Mouse (Mus musculus): ENCODE measurements around the gene Olfr99. TPM values are rescaled to one million over a fixed set of nuclear protein-coding genes. Genes with fewer than 3 reads are reported as not detected.

Olfr99 gene
- polyA plus RNA-seq (2014; fragmentation: Nextera tagmentation; extraction: Ambion mirVana) = 0.25 TPM in 1 of 2 replicates, not detected in the other

DNA sequence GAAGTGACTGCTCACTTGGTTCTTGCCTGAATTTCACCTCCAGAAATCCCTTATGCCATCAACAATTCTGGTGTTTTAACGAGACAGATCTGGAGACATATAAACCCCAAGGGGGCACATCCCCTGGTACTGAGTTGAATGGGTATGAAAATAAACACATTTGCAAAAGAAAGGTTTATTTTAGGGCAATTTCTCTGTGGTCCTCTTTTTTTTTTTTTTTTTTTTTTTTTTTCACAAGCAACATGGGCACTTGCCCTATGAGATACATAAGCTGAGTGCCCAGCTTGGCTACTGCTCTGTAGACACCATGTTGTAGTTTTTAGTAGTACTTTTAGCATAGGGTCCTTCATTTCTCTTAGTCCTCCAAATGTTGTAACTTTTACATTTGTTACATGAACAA lies at the start of gene Olfr99:
Gene Olfr99, minus strand, starts transcription at position 101 of the 400 bp plus-strand sequence.
- DNase-seq (ENCODE audit: low spot score) (no peak), ATAC-seq (ENCODE audit: low read depth) (no peak)
- Histone ChIP-seq H3K4me3 (ENCODE audit: low read depth, low read length) (no peak within 1 kb of the TSS), H3K4me2 (ENCODE audit: low read depth, low read length) (no peak within 1 kb of the TSS), H3K4me1 (ENCODE audit: control insufficient read depth, insufficient read depth, low read length) (no peaks in the 10 kb centered on the region), H3K36me3 (ENCODE audit: control insufficient read depth, insufficient read depth, low read length) (no peaks in the 10 kb centered on the region), H3K9ac (ENCODE audit: low read depth, low read length) (no peak within 1 kb of the TSS), H3K27ac (replicated peaks; ENCODE audit: low read depth, low read length) (no peak within 1 kb of the TSS), H3K27me3 (replicated peaks; ENCODE audit: control insufficient read depth, insufficient read depth, low read length) (no peaks in the 10 kb centered on the region), H3K9me3 (ENCODE audit: control insufficient read depth, low read length) (no peaks in the 10 kb centered on the region)
- WGBS = 53% methylated on average over 1 of the region's 1 CpGs

DNA sequence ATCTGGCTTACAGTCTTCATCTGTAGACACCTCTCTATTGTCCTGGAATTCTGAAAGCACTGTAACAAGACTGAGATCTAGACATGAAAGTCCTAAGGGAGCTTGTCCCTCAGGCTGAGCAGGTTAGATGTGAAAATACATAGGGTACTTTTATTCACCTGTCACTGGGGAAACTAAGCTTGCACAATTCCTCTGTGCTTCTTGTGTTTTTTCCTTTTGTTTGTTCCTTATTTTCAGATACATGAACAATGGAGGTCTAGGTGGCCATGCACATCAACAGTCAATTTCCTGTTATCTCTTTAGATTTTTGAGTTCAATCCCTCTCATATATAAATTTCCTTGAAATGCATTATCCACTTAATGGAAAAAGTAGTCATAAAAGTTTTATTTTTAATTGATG lies 33.7 kb upstream of the Olfr99 start, which contains the start of gene Olfr102:
Gene Olfr102, minus strand, starts transcription at position 101 of the 400 bp plus-strand sequence.
- DNase-seq (ENCODE audit: low spot score) = no peak
- Histone ChIP-seq H3K9me3 (ENCODE audit: control insufficient read depth, low read length) (no peaks in the 10 kb centered on the region), H3K27ac (replicated peaks; ENCODE audit: low read depth, low read length) (no peak within 1 kb of the TSS), H3K4me3 (ENCODE audit: low read depth, low read length) (no peak within 1 kb of the TSS), H3K4me2 (ENCODE audit: low read depth, low read length) (no peak within 1 kb of the TSS), H3K36me3 (ENCODE audit: control insufficient read depth, insufficient read depth, low read length) (no peaks in the 10 kb centered on the region), H3K9ac (ENCODE audit: low read depth, low read length) (no peak within 1 kb of the TSS), H3K4me1 (ENCODE audit: control insufficient read depth, insufficient read depth, low read length) (no peaks in the 10 kb centered on the region), H3K27me3 (replicated peaks; ENCODE audit: control insufficient read depth, insufficient read depth, low read length) (no peaks in the 10 kb centered on the region)
- ATAC-seq (ENCODE audit: low read depth) = no peak

DNA sequence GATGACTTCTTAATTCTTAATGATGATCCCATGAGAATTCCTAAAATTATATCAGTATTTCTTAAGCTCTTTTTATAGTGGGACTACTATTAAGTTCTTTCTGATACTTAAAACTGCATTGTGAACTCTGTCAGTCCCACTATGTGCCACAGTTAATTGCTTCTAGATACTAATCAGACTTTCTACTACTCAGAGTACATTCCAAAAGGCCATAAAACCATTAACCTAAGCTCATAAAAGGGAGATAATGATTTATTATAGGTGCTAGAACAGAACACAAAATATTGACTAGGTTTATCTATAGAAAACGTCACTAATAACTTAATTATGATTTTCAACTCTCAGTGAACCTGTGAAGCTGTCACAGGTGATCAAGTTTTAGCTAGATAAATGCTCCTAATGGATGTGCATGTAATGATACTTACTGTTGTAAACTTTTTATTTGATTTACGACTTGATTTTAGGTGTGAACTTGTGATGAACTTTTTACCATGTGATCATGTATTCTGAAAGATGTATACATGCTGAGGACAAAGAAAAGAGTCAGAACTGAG lies 27.0 kb upstream of the Olfr99 start:
- no peak for DNase-seq (ENCODE audit: low spot score)
- 41% methylated on average over 2 of the region's 2 CpGs for WGBS
- no peak for ATAC-seq (ENCODE audit: low read depth)

DNA sequence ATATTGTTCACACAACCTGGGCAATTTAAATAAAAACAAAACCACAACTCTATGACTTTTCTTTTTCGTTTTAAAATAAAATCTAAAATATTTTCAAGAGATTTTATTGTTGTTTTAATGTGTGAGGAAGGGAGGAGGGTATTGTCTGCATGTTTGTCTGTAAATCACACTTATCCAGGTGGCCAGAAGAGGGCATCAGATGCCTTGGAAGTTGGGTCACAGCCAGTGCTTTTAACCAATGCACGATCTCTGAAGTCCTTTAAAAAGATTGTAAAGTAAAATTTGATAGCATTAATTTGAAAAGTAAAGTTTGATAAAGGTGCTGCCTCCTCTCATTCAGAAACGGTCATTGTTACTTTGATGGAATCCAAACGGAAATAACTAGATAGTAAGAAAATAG lies 25.2 kb upstream of the Olfr99 start:
- Histone ChIP-seq H3K27me3 (replicated peaks; ENCODE audit: control insufficient read depth, insufficient read depth, low read length) (no peaks in the 10 kb centered on the region), H3K4me3 (ENCODE audit: low read depth, low read length) (no peak overlapping the region)
- WGBS = 39% methylated on average over 4 of the region's 4 CpGs

More for the DNA sequence above, 27.0 kb upstream of the Olfr99 start:
- H3K4me1 ChIP-seq (ENCODE audit: control insufficient read depth, insufficient read depth, low read length) = no peaks in the 10 kb centered on the region
- H3K27ac ChIP-seq (replicated peaks; ENCODE audit: low read depth, low read length) = no peak overlapping the region
- H3K27me3 ChIP-seq (replicated peaks; ENCODE audit: control insufficient read depth, insufficient read depth, low read length) = no peaks in the 10 kb centered on the region
- H3K4me3 ChIP-seq (ENCODE audit: low read depth, low read length) = no peak overlapping the region
- H3K9ac ChIP-seq (ENCODE audit: low read depth, low read length) = no peak overlapping the region
- H3K9me3 ChIP-seq (ENCODE audit: control insufficient read depth, low read length) = no peaks in the 10 kb centered on the region
- no peaks in the 10 kb centered on the region for H3K36me3 ChIP-seq (ENCODE audit: control insufficient read depth, insufficient read depth, low read length)
- H3K4me2 ChIP-seq (ENCODE audit: low read depth, low read length) = no peak overlapping the region

DNA sequence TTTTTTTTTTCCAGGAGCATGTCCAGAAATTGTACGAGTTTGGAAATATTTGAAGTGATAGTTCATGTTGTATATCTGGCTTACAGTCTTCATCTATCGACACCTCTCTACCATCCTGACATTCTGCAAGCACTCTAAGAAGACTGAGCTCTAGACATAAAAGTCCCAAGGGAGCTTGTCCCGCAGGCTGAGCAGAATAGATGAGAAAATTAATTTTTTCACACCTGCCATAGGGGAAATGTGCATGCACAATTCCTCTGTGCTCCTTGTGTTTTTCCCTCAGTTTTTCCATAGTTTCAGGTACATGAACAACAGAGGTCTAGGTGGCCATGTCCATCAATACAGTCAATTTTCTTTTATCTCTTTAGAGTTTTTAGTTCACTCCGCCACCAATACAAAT lies 21.0 kb upstream of the Olfr99 start, which contains the start of gene Olfr101:
Gene Olfr101, minus strand, starts transcription at position 101 of the 400 bp plus-strand sequence.
- 81% methylated on average over 4 of the region's 4 CpGs for WGBS

More for the DNA sequence above, 25.2 kb upstream of the Olfr99 start:
- ATAC-seq (ENCODE audit: low read depth) (no peak), DNase-seq (ENCODE audit: low spot score) (no peak)
- Histone ChIP-seq H3K9ac (ENCODE audit: low read depth, low read length) (no peak overlapping the region), H3K36me3 (ENCODE audit: control insufficient read depth, insufficient read depth, low read length) (no peaks in the 10 kb centered on the region), H3K9me3 (ENCODE audit: control insufficient read depth, low read length) (no peaks in the 10 kb centered on the region), H3K27ac (replicated peaks; ENCODE audit: low read depth, low read length) (no peak overlapping the region), H3K4me2 (ENCODE audit: low read depth, low read length) (no peak overlapping the region), H3K4me1 (ENCODE audit: control insufficient read depth, insufficient read depth, low read length) (no peaks in the 10 kb centered on the region)

DNA sequence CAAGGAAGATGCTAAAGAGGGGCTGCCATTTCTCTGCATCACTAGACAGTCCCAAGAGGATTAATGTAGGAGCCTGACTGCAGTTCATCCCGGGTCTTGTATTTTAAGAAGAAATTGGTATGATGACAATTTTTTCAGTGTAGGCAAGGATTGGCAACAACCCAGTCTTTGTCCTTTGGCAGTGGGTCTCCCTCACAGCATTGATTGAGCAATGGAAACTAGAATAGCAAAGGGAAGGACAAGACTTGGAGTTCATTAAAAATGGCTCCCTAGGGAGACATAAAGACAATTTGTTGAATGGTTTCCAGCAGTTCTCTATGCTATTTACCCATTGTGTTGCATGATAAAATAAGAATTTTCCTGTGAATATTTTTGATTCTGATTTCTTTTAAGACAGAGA lies 2.9 kb downstream of the Olfr99 start:
- 67% methylated on average over 1 of the region's 1 CpGs for WGBS
- no peak overlapping the region for H3K9ac ChIP-seq (ENCODE audit: low read depth, low read length)
- H3K4me3 ChIP-seq (ENCODE audit: low read depth, low read length) = no peak overlapping the region
- ATAC-seq (ENCODE audit: low read depth) = no peak
- no peak overlapping the region for H3K4me2 ChIP-seq (ENCODE audit: low read depth, low read length)
- no peaks in the 10 kb centered on the region for H3K9me3 ChIP-seq (ENCODE audit: control insufficient read depth, low read length)
- DNase-seq (ENCODE audit: low spot score) = no peak
- no peak overlapping the region for H3K27ac ChIP-seq (replicated peaks; ENCODE audit: low read depth, low read length)
- no peaks in the 10 kb centered on the region for H3K36me3 ChIP-seq (ENCODE audit: control insufficient read depth, insufficient read depth, low read length)
- H3K4me1 ChIP-seq (ENCODE audit: control insufficient read depth, insufficient read depth, low read length) = no peaks in the 10 kb centered on the region
- no peaks in the 10 kb centered on the region for H3K27me3 ChIP-seq (replicated peaks; ENCODE audit: control insufficient read depth, insufficient read depth, low read length)

More for the DNA sequence above, 21.0 kb upstream of the Olfr99 start, which contains the start of gene Olfr101:
- H3K36me3 ChIP-seq (ENCODE audit: control insufficient read depth, insufficient read depth, low read length) = no peaks in the 10 kb centered on the region
- no peak within 1 kb of the TSS for H3K27ac ChIP-seq (replicated peaks; ENCODE audit: low read depth, low read length)
- H3K4me3 ChIP-seq (ENCODE audit: low read depth, low read length) = no peak within 1 kb of the TSS
- no peak for ATAC-seq (ENCODE audit: low read depth)
- no peak for DNase-seq (ENCODE audit: low spot score)
- H3K4me2 ChIP-seq (ENCODE audit: low read depth, low read length) = no peak within 1 kb of the TSS
- H3K9ac ChIP-seq (ENCODE audit: low read depth, low read length) = no peak within 1 kb of the TSS
- no peaks in the 10 kb centered on the region for H3K4me1 ChIP-seq (ENCODE audit: control insufficient read depth, insufficient read depth, low read length)
- H3K27me3 ChIP-seq (replicated peaks; ENCODE audit: control insufficient read depth, insufficient read depth, low read length) = no peaks in the 10 kb centered on the region
- no peaks in the 10 kb centered on the region for H3K9me3 ChIP-seq (ENCODE audit: control insufficient read depth, low read length)

DNA sequence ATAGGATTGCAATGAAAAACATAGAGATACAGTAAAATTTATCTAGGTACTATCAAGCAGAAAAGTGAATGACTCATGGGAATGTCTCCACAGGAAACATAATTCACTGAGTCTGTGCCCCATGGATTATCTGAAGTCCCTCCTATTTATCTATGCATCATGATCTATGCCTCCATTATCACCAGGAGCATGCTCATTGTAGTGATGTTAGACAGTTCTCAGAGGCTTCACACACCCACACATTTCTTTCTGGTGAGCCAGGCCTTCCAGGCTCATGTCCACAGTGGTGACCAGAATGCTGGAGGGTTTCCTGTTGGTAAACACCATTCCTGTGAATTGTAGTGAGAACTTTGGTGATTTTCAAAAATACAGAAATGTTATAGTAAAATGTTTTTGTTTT lies 6.7 kb downstream of the Olfr99 start:
- DNase-seq (ENCODE audit: low spot score) (no peak), ATAC-seq (ENCODE audit: low read depth) (no peak)
- H3K27ac ChIP-seq (replicated peaks; ENCODE audit: low read depth, low read length) = no peak overlapping the region
- H3K27me3 ChIP-seq (replicated peaks; ENCODE audit: control insufficient read depth, insufficient read depth, low read length) = no peaks in the 10 kb centered on the region
- no peaks in the 10 kb centered on the region for H3K36me3 ChIP-seq (ENCODE audit: control insufficient read depth, insufficient read depth, low read length)
- H3K4me3 ChIP-seq (ENCODE audit: low read depth, low read length) = no peak overlapping the region
- no peaks in the 10 kb centered on the region for H3K9me3 ChIP-seq (ENCODE audit: control insufficient read depth, low read length)
- no peaks in the 10 kb centered on the region for H3K4me1 ChIP-seq (ENCODE audit: control insufficient read depth, insufficient read depth, low read length)
- no peak overlapping the region for H3K9ac ChIP-seq (ENCODE audit: low read depth, low read length)
- no peak overlapping the region for H3K4me2 ChIP-seq (ENCODE audit: low read depth, low read length)

DNA sequence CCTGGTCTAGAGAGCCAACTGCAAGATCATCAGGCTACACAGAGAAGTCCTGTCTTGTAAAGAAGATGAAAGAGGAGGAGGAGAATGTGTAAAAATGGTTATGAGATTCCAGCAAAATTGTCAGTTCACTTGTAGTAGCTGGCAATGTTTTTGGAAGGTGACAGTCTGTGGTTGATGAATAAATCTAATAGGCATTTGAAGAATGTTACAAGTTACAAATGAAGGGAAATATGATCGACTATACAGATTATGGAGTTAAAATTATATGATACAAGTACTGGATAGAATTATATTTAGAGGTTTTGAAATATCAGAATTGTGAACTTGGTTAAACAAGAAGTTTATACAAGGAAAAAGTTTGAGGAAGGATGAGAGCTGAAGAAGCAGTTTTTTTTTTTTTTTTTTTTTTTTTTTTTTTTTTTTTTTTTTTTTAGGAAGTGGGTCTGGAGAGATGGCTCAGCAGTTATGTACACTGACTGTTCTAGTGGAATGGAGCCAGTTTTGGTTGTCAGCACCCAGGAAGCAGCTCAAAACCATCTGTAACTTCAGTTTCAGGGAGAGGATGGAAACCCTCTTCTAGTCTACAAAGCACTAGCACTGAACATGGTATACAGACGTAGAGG lies 7.5 kb downstream of the Olfr99 start:
- no peak for DNase-seq (ENCODE audit: low spot score)
- H3K4me3 ChIP-seq (ENCODE audit: low read depth, low read length) = no peak overlapping the region
- no peaks in the 10 kb centered on the region for H3K36me3 ChIP-seq (ENCODE audit: control insufficient read depth, insufficient read depth, low read length)
- no peak overlapping the region for H3K9ac ChIP-seq (ENCODE audit: low read depth, low read length)
- 82% methylated on average over 2 of the region's 2 CpGs for WGBS
- H3K27ac ChIP-seq (replicated peaks; ENCODE audit: low read depth, low read length) = no peak overlapping the region
- H3K9me3 ChIP-seq (ENCODE audit: control insufficient read depth, low read length) = no peaks in the 10 kb centered on the region
- H3K4me2 ChIP-seq (ENCODE audit: low read depth, low read length) = no peak overlapping the region
- ATAC-seq (ENCODE audit: low read depth) = no peak
- H3K4me1 ChIP-seq (ENCODE audit: control insufficient read depth, insufficient read depth, low read length) = no peaks in the 10 kb centered on the region
- H3K27me3 ChIP-seq (replicated peaks; ENCODE audit: control insufficient read depth, insufficient read depth, low read length) = no peaks in the 10 kb centered on the region

DNA sequence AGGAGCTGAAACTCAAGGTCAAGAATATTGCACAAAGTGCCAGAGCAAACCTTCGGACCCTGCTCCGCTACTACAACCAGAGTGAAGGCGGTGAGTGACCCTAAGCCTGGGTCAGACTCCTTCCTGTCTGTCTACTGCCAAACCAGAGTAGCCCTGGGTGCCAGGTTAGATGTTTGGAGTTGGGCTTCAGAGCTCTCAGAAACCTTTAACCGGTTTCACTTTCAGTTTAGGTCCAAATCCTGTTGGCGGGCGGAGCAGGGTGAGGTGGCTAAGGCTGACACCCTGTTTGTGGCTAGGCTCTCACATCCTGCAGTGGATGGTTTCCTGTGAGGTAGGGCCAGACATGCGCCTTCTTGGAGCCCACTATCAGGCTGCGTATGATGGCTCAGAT lies 12.6 kb downstream of the Olfr99 start:
- Histone ChIP-seq H3K36me3 (ENCODE audit: control insufficient read depth, insufficient read depth, low read length) (no peaks in the 10 kb centered on the region), H3K9me3 (ENCODE audit: control insufficient read depth, low read length) (no peaks in the 10 kb centered on the region), H3K4me2 (ENCODE audit: low read depth, low read length) (peak overlapping the region; percentile 92), H3K9ac (ENCODE audit: low read depth, low read length) (no peak overlapping the region), H3K27ac (replicated peaks; ENCODE audit: low read depth, low read length) (no peak overlapping the region), H3K4me3 (ENCODE audit: low read depth, low read length) (peak overlapping the region; percentile 53), H3K27me3 (replicated peaks; ENCODE audit: control insufficient read depth, insufficient read depth, low read length) (no peaks in the 10 kb centered on the region), H3K4me1 (ENCODE audit: control insufficient read depth, insufficient read depth, low read length) (no peaks in the 10 kb centered on the region)
- WGBS = 71% methylated on average over 8 of the region's 8 CpGs
- ATAC-seq (ENCODE audit: low read depth) = no peak
- no peak for DNase-seq (ENCODE audit: low spot score)
